Mouse (Mus musculus): ENCODE measurements around the gene Ngb. TPM values are rescaled to one million over a fixed set of nuclear protein-coding genes. Genes with fewer than 3 reads are reported as not detected.

Ngb gene
- total and polyA plus RNA-seq, 3 experiments, result not detected

DNA sequence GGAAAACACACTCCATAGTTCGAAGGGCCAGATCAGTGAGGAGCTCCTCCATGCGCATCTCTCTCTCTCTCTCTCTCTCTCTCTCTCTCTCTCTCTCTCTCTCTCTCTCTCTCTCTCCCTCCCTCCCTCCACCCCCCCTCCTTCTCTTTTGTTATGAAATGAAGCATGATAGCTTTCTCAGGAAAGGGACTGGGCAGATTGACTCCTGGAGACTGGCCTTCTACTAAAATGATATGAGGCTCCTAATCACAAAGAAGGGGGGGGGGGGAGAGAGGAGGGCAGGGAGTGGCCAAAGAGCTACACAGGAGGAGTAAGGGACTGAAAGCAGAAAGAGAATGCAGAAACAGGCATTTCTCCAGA is 36.0 kb upstream of the Ngb start:
- TF ChIP-seq UBTF (IDR thresholded peaks at IDR 0.05; ENCODE audit: low read depth, low read length), result no peak
- no peak for TF ChIP-seq ZC3H11A (IDR thresholded peaks at IDR 0.05; ENCODE audit: low read depth, low read length)
- no peak for TF ChIP-seq POLR2A (IDR thresholded peaks at IDR 0.05; ENCODE audit: low read depth, low read length)
- no peak for TF ChIP-seq POLR2AphosphoS2 (IDR thresholded peaks at IDR 0.05; ENCODE audit: low read depth, low read length)
- TF ChIP-seq PAX5 (IDR thresholded peaks at IDR 0.05; ENCODE audit: low read length), result no peak
- no peak for TF ChIP-seq JUN (IDR thresholded peaks at IDR 0.05; ENCODE audit: insufficient read depth, low read depth, low read length)
- no peak for TF ChIP-seq RCOR1 (conservative IDR thresholded peaks at IDR 0.05; ENCODE audit: low read depth, low read length)
- no peak for TF ChIP-seq MAX (IDR thresholded peaks at IDR 0.05; ENCODE audit: low read length)
- TF ChIP-seq ELF1 (IDR thresholded peaks at IDR 0.05; ENCODE audit: low read depth, low read length), result no peak
- no peak for TF ChIP-seq MEF2A (IDR thresholded peaks at IDR 0.05; ENCODE audit: borderline replicate concordance, low read depth, low read length)
- TF ChIP-seq JUND (conservative IDR thresholded peaks at IDR 0.05; ENCODE audit: low read depth, low read length), result no peak
- TF ChIP-seq MYC (IDR thresholded peaks at IDR 0.05; ENCODE audit: low read depth, low read length), result no peak
- no peak for TF ChIP-seq ZMIZ1 (IDR thresholded peaks at IDR 0.05; ENCODE audit: low read depth, low read length)
- no peak for TF ChIP-seq NRF1 (IDR thresholded peaks at IDR 0.05; ENCODE audit: low read depth, low read length)
- TF ChIP-seq NELFE (IDR thresholded peaks at IDR 0.05; ENCODE audit: low read depth, low read length), result no peak
- TF ChIP-seq CHD2 (IDR thresholded peaks at IDR 0.05; ENCODE audit: low read length), result no peak
- no peak for TF ChIP-seq IRF4 (IDR thresholded peaks at IDR 0.05; ENCODE audit: low read depth, low read length)
- no peak for TF ChIP-seq ZNF384 (IDR thresholded peaks at IDR 0.05; ENCODE audit: low read depth, low read length)

DNA sequence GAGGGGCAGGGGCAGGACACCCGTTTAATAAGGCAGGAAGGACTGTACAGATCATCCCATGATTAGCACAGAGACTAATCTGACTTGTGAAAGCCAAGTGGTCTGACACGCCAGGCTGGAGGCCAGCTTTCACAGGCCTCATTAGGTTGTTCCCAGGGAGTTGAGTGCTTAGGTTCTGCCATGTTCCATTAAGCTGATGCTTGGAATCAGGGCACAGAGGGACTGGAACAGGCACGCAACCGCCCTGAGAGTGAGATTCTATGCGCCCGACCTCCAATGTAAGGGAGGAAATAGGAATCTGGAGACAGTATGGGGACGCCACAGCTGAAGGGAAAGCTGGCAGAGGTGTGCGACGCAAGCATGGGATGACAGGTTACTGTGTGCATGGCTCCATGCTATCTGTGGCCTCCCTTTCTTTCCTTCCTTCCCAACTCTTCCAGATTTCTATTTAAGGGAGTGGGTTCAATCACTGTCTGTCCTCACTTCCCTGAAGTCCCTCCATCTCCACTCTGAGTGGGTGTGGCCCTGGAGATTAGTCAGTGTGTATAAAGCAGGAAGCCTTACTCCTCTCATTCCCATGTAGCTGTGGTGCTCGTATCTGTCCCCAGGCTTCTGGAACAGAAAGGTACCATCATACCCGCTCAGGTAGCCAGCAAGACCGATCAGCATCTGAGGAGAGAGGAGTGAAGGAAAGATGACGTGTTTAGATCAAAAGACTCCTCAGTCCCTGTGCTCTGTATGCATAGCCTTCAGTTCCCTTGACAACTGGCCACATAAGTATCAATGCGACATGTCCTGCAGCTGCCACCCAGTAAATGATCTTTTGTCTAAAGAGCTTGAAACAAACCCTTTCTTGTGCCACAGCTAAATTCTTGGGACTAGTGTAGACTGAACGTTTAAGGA is 35.4 kb upstream of the Ngb start:
- no peak overlapping the region for H3K27ac ChIP-seq (ENCODE audit: insufficient read depth, low read depth)
- in situ Hi-C loops (cut with MboI; ENCODE audit: low pct_ligation_motif_present, low pct_unique_long_range_greater_than_20kb, low sequenced_read_pairs), result no loop called here
- TF ChIP-seq IRF4 (IDR thresholded peaks at IDR 0.05; ENCODE audit: low read depth, low read length), result no peak
- TF ChIP-seq POLR2A (IDR thresholded peaks at IDR 0.05; ENCODE audit: low read depth, low read length), result no peak
- no peak for TF ChIP-seq ELF1 (IDR thresholded peaks at IDR 0.05; ENCODE audit: low read depth, low read length)
- no peak for TF ChIP-seq TBP (conservative IDR thresholded peaks at IDR 0.05; ENCODE audit: low read depth, low read length)
- TF ChIP-seq POLR2AphosphoS2 (IDR thresholded peaks at IDR 0.05; ENCODE audit: low read depth, low read length), result no peak
- no peak for TF ChIP-seq EP300 (IDR thresholded peaks at IDR 0.05; ENCODE audit: low read length)
- TF ChIP-seq UBTF (IDR thresholded peaks at IDR 0.05; ENCODE audit: low read depth, low read length), result no peak
- no peak for TF ChIP-seq CHD2 (IDR thresholded peaks at IDR 0.05; ENCODE audit: low read length)
- TF ChIP-seq JUND (conservative IDR thresholded peaks at IDR 0.05; ENCODE audit: low read depth, low read length), result no peak
- no peak overlapping the region for H3K4me2 ChIP-seq (ENCODE audit: insufficient read depth, low read depth, poor library complexity, severe bottlenecking)
- H3K27me3 ChIP-seq (replicated peaks), result no peaks in the 10 kb centered on the region
- dilution Hi-C loops (cut with MboI; ENCODE audit: extremely low pct_ligation_motif_present, extremely low pct_unique_long_range_greater_than_20kb, low sequenced_read_pairs), result no loop called here
- H3K4me3 ChIP-seq (replicated peaks in 1 of 3; ENCODE audit: low read depth in 2 of 3, low read length in 2 of 3, poor library complexity in 1 of 3), result no peak overlapping the region
- DNase-seq (ENCODE audit: extremely low read depth), result no peak
- H3K9me3 ChIP-seq (replicated peaks; ENCODE audit: low read length), result no peaks in the 10 kb centered on the region
- H3K79me2 ChIP-seq (replicated peaks; ENCODE audit: control insufficient read depth, extremely low read depth, insufficient read depth, poor library complexity, severe bottlenecking), result no peaks in the 10 kb centered on the region
- H3K9ac ChIP-seq (ENCODE audit: insufficient read depth, low read depth), result no peak overlapping the region
- peaks cover 8 to 35% of the 10 kb centered on the region in 2 experiments for H3K36me3 ChIP-seq (replicated peaks in 1 of 2; ENCODE audit: control insufficient read depth in 1 of 2, insufficient read depth in 1 of 2, low read length in 1 of 2)
- peaks cover 0 to 3% of the 10 kb centered on the region in 2 experiments; a peak in 1 of 4 replicates for H3K4me1 ChIP-seq (ENCODE audit: control insufficient read depth in 1 of 2, insufficient read depth in 2 of 2)

More for the DNA sequence above, 36.0 kb upstream of the Ngb start:
- Histone ChIP-seq H3K4me1 (ENCODE audit: control insufficient read depth in 1 of 2, insufficient read depth in 2 of 2) (peaks cover 0 to 3% of the 10 kb centered on the region in 2 experiments; a peak in 1 of 4 replicates), H3K9ac (ENCODE audit: insufficient read depth, low read depth) (no peak overlapping the region), H3K27ac (ENCODE audit: insufficient read depth, low read depth) (no peak overlapping the region), H3K4me3 (replicated peaks in 1 of 3; ENCODE audit: low read depth in 2 of 3, low read length in 2 of 3, poor library complexity in 1 of 3) (no peak overlapping the region), H3K27me3 (replicated peaks) (no peaks in the 10 kb centered on the region), H3K9me3 (replicated peaks; ENCODE audit: low read length) (no peaks in the 10 kb centered on the region), H3K36me3 (replicated peaks in 1 of 2; ENCODE audit: control insufficient read depth in 1 of 2, insufficient read depth in 1 of 2, low read length in 1 of 2) (peaks cover 8 to 31% of the 10 kb centered on the region in 2 experiments), H3K79me2 (replicated peaks; ENCODE audit: control insufficient read depth, extremely low read depth, insufficient read depth, poor library complexity, severe bottlenecking) (no peaks in the 10 kb centered on the region), H3K4me2 (ENCODE audit: insufficient read depth, low read depth, poor library complexity, severe bottlenecking) (no peak overlapping the region)
- in situ Hi-C loops (cut with MboI; ENCODE audit: low pct_ligation_motif_present, low pct_unique_long_range_greater_than_20kb, low sequenced_read_pairs) (no loop called here), dilution Hi-C loops (cut with MboI; ENCODE audit: extremely low pct_ligation_motif_present, extremely low pct_unique_long_range_greater_than_20kb, low sequenced_read_pairs) (no loop called here)
- no peak for DNase-seq (ENCODE audit: extremely low read depth)

Measured in CH12.LX (cell line).